Mouse (Mus musculus) olfactory bulb, adult 2 months (tissue): Measurements from ENCODE around the gene Ugt2b1.

Source experiments
- CTCF ChIP-seq: fragments of 200-500 bp; IDR thresholded peaks from 2 replicates; pipeline ENCODE4 v1.5.1; 2012; ENCODE audit warnings: low read depth, mild to moderate bottlenecking, low read length, moderate library complexity; ENCODE audit not compliant: insufficient read depth
- POLR2A ChIP-seq: fragments of 200-500 bp; IDR thresholded peaks from 2 replicates; pipeline ENCODE4 v1.6.1; 2012; ENCODE audit warnings: mild to moderate bottlenecking, low read depth, low read length, moderate library complexity; ENCODE audit not compliant: insufficient read depth

DNA sequence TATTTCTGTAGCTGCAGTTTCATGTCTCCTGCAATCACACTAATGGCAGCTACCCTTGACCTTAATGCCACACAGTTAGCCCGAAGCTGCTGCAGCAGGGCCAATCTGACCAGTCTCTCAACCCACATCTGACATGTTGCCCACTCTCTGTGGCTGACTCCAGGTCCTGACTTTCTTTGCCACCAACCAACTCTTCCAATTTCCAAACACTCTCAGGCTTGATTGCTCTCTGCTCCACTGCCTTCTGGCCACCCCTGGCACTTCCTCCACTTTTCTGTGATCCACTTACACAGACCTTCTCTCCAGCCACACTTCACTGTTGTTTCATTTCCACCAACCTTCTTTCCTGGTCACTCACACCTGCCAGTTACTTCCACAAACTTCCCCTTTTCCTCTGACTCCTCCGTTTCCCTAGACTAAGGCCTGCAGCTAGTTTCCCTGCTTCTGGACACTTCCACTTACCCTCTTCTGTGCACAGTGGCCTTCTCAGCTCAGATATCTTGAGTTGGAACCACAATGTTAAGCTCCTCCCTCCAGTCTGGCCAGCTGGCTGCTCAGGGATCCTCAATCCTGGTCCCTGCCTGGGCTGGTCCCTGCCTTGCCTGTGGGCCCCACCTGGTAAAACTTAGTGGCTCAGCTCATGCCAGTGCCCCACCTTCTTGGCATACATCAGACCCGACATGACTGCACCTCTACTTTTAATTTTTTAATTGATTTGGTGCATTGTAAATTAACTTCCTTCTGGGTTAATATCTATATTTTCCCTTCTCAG lies 35.4 kb upstream of the Ugt2b1 start:
- no peak for TF ChIP-seq CTCF
- no peak for TF ChIP-seq POLR2A
